Mouse (Mus musculus): ENCODE results near the gene Pnliprp1. TPM values are rescaled to one million over a fixed set of nuclear protein-coding genes. Genes with fewer than 3 reads are reported as not detected.

The Pnliprp1 gene
- polyA plus RNA-seq, 1 experiment: 3.3 TPM

DNA sequence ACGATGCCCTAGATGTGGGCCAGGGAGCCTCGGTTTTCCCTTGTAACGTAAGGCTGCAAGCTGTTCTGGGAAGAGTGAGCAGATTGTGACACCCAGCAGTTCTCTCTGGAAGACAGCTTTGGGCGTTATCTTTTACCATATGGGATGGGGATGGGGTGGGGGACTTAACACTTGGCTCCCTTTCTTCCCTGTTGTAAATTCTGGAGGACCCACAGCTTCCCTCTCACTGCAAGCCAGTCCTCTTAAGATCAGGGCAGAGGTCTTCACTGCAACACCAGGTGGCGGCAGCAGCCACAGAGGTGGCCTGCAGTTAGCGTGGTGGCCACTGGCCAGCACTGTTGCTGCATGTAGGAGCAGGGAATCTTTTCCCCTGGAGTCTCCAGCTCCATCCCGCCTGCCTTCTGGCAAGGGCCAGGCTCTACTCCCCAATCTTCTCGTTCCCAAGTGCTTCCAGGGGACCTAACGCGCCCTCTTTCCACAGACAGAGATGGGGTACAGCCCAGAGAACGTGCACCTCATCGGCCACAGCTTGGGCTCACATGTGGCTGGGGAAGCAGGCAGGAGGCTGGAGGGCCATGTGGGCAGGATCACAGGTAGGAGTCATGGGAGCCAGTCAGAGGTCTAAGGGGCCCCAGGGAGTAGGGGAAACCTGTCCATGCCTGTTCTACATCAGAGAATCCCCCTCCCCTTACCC, 34.3 kb downstream of the Pnliprp1 start:
- WGBS: 28% methylated on average over 12 of the region's 12 CpGs

DNA sequence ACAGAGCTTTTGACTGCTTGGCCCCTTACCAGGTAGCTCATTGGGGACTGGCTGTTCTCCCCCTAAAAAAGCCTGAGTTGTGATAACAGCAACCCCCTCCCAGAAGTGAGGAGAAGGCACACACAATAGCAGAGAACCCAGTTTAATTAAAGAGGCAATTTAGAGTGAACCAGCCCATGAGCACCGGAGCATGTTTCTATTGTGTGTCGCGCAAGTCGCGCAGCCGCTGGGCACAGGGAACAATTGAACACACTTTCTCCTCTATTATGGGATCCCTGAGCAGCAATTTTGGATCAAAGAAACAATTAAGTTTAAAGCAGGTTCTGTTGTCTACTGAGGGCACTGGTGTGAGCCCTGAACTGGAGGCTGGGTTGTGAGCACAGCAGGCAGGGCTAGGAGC, 38.6 kb downstream of the Pnliprp1 start:
- 97% methylated on average over 6 of the region's 6 CpGs for WGBS
- no peaks in the 10 kb centered on the region for H3K27me3 ChIP-seq (ENCODE audit: control insufficient read depth, insufficient read depth, low read length)
- no peak overlapping the region for H3K4me3 ChIP-seq (ENCODE audit: low read depth, low read length)
- H3K36me3 ChIP-seq (ENCODE audit: control insufficient read depth, insufficient read depth, low read length): no peaks in the 10 kb centered on the region
- H3K27ac ChIP-seq (ENCODE audit: insufficient read depth, low read depth, low read length): no peak overlapping the region
- TF ChIP-seq POLR2A (IDR thresholded peaks at IDR 0.05; ENCODE audit: low read depth, low read length) (no peak), CTCF (IDR thresholded peaks at IDR 0.05; ENCODE audit: extremely low read depth, insufficient read length, insufficient replicate concordance, low read depth, low read length) (no peak)
- peaks cover 2% of the 10 kb centered on the region; the same call in 1 of the 2 replicates for H3K4me1 ChIP-seq (ENCODE audit: control insufficient read depth, insufficient read depth, insufficient read length, low read length)

More for the DNA sequence above, 34.3 kb downstream of the Pnliprp1 start:
- Histone ChIP-seq H3K4me3 (ENCODE audit: low read depth, low read length) (0 out of 2 replicates have a peak overlapping the region, but pooled peaks have one; percentile 3), H3K36me3 (ENCODE audit: control insufficient read depth, insufficient read depth, low read length) (no peaks in the 10 kb centered on the region), H3K4me1 (ENCODE audit: control insufficient read depth, insufficient read depth, insufficient read length, low read length) (peaks cover 13% of the 10 kb centered on the region; the same call in 1 of the 2 replicates), H3K27me3 (ENCODE audit: control insufficient read depth, insufficient read depth, low read length) (no peaks in the 10 kb centered on the region), H3K27ac (ENCODE audit: insufficient read depth, low read depth, low read length) (no peak overlapping the region)
- TF ChIP-seq POLR2A (IDR thresholded peaks at IDR 0.05; ENCODE audit: low read depth, low read length) (no peak), CTCF (IDR thresholded peaks at IDR 0.05; ENCODE audit: extremely low read depth, insufficient read length, insufficient replicate concordance, low read depth, low read length) (peak; percentile 80)

DNA sequence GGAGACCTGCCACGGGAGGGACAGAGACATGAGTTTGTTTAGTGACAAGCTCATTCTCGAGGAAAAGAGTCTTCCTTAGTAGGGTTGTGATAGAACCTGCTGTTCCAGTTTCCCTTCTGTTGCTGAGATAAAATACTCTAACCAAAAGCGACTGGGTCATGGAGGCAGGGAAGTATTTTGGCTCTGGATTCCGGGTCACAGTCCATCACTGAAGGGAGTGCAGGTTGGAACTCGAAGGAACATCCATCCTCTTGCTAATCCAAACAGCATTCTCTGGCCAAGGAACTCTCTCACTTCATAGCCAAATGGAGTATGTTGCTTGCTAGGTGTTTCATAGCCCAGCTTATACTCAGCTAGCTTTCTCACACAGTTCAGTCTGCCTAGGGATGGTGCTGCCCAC, 47.8 kb downstream of the Pnliprp1 start:
- Histone ChIP-seq H3K36me3 (ENCODE audit: control insufficient read depth, insufficient read depth, low read length) (no peaks in the 10 kb centered on the region), H3K27me3 (ENCODE audit: control insufficient read depth, insufficient read depth, low read length) (no peaks in the 10 kb centered on the region), H3K4me3 (ENCODE audit: low read depth, low read length) (no peak overlapping the region), H3K27ac (ENCODE audit: insufficient read depth, low read depth, low read length) (no peak overlapping the region), H3K4me1 (ENCODE audit: control insufficient read depth, insufficient read depth, insufficient read length, low read length) (no peaks in the 10 kb centered on the region)
- TF ChIP-seq POLR2A (IDR thresholded peaks at IDR 0.05; ENCODE audit: low read depth, low read length) (no peak), CTCF (IDR thresholded peaks at IDR 0.05; ENCODE audit: extremely low read depth, insufficient read length, insufficient replicate concordance, low read depth, low read length) (no peak)
- 24% methylated on average over 5 of the region's 5 CpGs for WGBS

DNA sequence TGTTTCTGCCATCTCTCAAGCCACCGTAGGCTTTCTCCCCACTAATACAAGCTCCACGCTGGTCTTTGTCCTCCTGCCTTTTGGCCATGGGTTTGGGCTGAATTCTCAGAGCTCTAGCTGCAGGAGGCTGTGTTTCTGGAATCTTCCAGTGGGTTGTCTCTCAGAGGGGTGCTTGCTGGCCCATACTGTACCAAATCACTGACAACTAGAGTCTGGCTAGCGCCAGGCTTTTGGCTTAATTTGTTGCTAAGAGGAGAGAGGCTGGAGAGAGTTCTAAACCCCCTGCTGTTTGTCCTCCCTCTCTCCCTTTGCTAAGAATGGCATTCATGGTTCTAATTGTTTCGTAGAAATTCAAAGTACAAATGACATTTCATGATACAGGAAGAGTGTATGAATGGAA, 52.9 kb downstream of the Pnliprp1 start:
- WGBS: 71% methylated on average over 4 of the region's 4 CpGs
- TF ChIP-seq CTCF (IDR thresholded peaks at IDR 0.05; ENCODE audit: extremely low read depth, insufficient read length, insufficient replicate concordance, low read depth, low read length) (no peak), POLR2A (IDR thresholded peaks at IDR 0.05; ENCODE audit: low read depth, low read length) (no peak)
- no peaks in the 10 kb centered on the region; the same call in 1 of the 2 replicates for H3K4me1 ChIP-seq (ENCODE audit: control insufficient read depth, insufficient read depth, insufficient read length, low read length)
- H3K36me3 ChIP-seq (ENCODE audit: control insufficient read depth, insufficient read depth, low read length): no peaks in the 10 kb centered on the region
- H3K27me3 ChIP-seq (ENCODE audit: control insufficient read depth, insufficient read depth, low read length): no peaks in the 10 kb centered on the region
- H3K4me3 ChIP-seq (ENCODE audit: low read depth, low read length): no peak overlapping the region
- no peak overlapping the region for H3K27ac ChIP-seq (ENCODE audit: insufficient read depth, low read depth, low read length)

DNA sequence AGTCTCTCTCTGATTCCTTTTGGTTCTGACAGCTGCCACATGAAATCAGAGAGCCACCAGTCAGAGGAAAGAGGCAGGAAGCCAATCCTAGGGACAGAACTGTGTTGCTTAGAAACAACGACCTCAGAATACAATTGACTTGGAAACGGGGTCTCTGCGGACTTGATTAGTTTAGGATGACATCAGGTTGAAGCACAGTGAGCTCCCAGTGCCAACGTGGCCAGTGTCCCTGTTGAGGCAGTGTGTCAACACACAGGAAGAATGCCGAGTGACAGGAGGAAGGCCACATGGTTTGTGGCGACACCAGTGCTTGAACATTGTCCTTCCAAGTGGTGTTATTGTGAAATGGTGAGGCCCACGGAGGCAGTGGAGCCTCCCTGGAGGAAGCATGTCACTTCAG, 55.3 kb downstream of the Pnliprp1 start:
- TF ChIP-seq CTCF (IDR thresholded peaks at IDR 0.05; ENCODE audit: extremely low read depth, insufficient read length, insufficient replicate concordance, low read depth, low read length): no peak
- TF ChIP-seq POLR2A (IDR thresholded peaks at IDR 0.05; ENCODE audit: low read depth, low read length): no peak
- no peaks in the 10 kb centered on the region for H3K36me3 ChIP-seq (ENCODE audit: control insufficient read depth, insufficient read depth, low read length)
- H3K27ac ChIP-seq (ENCODE audit: insufficient read depth, low read depth, low read length): no peak overlapping the region
- H3K4me3 ChIP-seq (ENCODE audit: low read depth, low read length): no peak overlapping the region
- WGBS: 61% methylated on average over 7 of the region's 7 CpGs
- H3K4me1 ChIP-seq (ENCODE audit: control insufficient read depth, insufficient read depth, insufficient read length, low read length): no peaks in the 10 kb centered on the region; the same call in 1 of the 2 replicates
- no peaks in the 10 kb centered on the region for H3K27me3 ChIP-seq (ENCODE audit: control insufficient read depth, insufficient read depth, low read length)

DNA sequence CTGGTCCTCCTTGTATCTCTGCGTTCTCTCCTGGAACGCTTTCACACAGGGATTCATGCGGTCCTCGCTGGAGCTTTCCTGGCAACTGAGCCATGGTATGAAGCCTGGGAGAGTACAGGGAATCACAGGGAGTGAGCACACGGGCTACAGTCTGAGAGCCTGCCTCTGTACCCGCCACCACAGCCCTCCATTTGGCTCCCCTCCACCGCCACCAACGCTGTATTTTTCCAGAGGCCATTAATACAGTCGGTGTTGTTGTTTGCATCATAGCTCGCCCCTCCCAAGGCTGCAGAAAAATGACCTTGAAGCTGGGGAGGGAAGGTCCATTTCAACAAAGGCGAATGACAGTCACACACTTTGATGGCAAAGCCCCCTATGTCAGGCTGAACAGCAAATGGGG, 60.5 kb downstream of the Pnliprp1 start:
- no peak for TF ChIP-seq POLR2A (IDR thresholded peaks at IDR 0.05; ENCODE audit: low read depth, low read length)
- no peak for TF ChIP-seq CTCF (IDR thresholded peaks at IDR 0.05; ENCODE audit: extremely low read depth, insufficient read length, insufficient replicate concordance, low read depth, low read length)
- Histone ChIP-seq H3K4me1 (ENCODE audit: control insufficient read depth, insufficient read depth, insufficient read length, low read length) (no peaks in the 10 kb centered on the region), H3K4me3 (ENCODE audit: low read depth, low read length) (no peak overlapping the region), H3K36me3 (ENCODE audit: control insufficient read depth, insufficient read depth, low read length) (no peaks in the 10 kb centered on the region), H3K27me3 (ENCODE audit: control insufficient read depth, insufficient read depth, low read length) (no peaks in the 10 kb centered on the region), H3K27ac (ENCODE audit: insufficient read depth, low read depth, low read length) (no peak overlapping the region)
- 75% methylated on average over 11 of the region's 11 CpGs for WGBS

Other genes with a start within 250 kb of the Pnliprp1 start
- not detected in 2 replicates for gene Ccdc172, start 216.9 kb upstream of the Pnliprp1 start, polyA plus RNA-seq (2012; rRNA removed)
- gene Pnlip, start 76.4 kb upstream of the Pnliprp1 start, polyA plus RNA-seq (2012; rRNA removed): 16.2 and 4,708 TPM in 2 replicates
- 81.3 and 223 TPM in 2 replicates for gene Pnliprp2, start 30.8 kb downstream of the Pnliprp1 start, polyA plus RNA-seq (2012; rRNA removed)
- gene 1700019N19Rik, start 65.6 kb downstream of the Pnliprp1 start, polyA plus RNA-seq (2012; rRNA removed): not detected in 2 replicates
- gene Eno4, start 214.5 kb downstream of the Pnliprp1 start, polyA plus RNA-seq (2012; rRNA removed): not detected in 2 replicates
- gene Hspa12a, start 214.8 kb downstream of the Pnliprp1 start, polyA plus RNA-seq (2012; rRNA removed): 2.6 and 16.7 TPM in 2 replicates